Mouse (Mus musculus): Measurements from ENCODE around the gene Wfdc16. TPM values are rescaled to one million over a fixed set of nuclear protein-coding genes. Genes with fewer than 3 reads are reported as not detected.
"Not testable (repeated sequence)": the region's sequence is repeated elsewhere in the genome, so short reads cannot be mapped to it uniquely, and the experiment has no call there.

The Wfdc16 gene
- total RNA-seq, 2 experiments from 2014 or later, result not detected

DNA sequence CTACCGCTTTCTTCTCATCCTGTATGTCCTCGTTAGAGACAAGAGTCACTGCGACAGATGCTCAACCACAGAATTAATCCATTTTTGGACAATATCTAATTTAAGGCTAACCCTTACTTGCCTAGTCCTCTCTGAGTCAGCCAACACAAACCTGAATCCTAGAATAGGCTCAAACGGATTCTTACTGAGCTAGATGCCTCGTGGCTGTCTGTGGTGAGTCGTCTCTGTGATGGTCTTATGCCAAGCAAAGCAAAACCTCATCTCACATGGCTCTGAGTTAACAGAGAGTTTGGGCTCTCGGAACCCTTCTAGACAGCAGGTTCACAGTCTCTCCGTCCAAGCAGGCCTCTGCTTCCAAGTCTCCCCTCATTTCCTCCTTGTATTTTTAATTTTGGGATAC is 34.2 kb downstream of the Wfdc16 start:
- ATAC-seq (replicated peaks; ENCODE audit: low FRiP score, poor library complexity, severe bottlenecking), result no peak

DNA sequence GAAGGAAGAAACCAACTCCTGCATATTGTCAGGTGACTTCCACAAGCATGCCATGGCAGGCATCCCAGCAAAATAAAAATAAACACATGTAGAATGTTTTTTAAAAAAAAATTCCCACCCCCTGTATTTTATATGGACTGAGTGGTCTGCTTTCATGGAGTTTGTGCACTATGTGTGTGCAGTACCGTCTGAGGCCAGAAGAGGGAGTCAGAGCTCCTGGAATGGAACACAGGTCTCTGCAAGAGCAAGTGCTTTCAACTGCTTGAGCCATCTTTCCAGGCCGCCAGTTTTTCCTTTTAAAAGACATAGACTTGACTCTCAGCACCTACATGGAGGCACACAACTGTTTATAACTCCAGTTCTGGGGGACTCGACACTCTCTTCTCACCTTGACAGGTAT is 35.1 kb downstream of the Wfdc16 start:
- ATAC-seq (replicated peaks; ENCODE audit: low FRiP score, poor library complexity, severe bottlenecking), result no peak

DNA sequence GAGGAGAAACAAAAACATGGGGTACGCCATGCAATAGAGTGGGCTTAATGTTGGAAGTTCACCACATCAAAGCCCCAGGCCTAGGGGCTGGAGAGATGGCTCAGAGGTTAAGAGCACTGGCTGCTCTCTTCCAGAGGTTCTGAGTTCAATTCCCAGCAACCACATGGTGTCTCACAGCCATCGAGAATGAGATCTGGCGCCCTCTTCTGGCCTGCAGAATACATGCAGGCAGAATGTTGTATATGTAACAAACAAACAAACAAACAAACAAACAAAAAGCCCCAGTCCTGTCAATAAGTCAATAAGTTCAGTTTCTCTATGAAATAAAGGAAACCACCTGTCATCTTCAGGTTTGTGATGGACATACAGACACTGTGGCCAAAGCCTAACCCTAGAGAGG is 38.4 kb downstream of the Wfdc16 start:
- no peak for ATAC-seq (replicated peaks; ENCODE audit: low FRiP score, poor library complexity, severe bottlenecking)

DNA sequence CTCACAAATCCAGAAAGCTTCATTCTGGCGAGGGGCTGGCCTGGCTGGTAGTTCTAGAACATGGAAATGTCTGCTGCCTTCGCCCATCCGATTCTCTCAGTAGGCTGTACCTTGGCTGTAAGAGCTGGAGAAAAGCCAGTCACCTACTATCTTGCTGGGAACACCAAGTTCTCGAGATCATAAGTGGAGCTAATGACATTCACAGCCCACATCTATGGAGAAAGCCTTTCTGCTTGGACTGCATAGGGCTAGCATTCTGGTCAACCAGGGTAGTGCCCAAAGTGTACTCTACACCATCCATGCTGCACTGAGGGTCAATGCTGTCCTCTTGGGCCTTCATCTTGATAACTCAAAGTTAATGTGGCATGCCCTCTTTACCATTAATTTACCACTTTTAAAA is 45.1 kb downstream of the Wfdc16 start, which contains the start of gene Eppin:
Gene Eppin, minus strand, starts transcription at position 101 of the 400 bp plus-strand sequence.
- no peak for ATAC-seq (replicated peaks; ENCODE audit: low FRiP score, poor library complexity, severe bottlenecking)

DNA sequence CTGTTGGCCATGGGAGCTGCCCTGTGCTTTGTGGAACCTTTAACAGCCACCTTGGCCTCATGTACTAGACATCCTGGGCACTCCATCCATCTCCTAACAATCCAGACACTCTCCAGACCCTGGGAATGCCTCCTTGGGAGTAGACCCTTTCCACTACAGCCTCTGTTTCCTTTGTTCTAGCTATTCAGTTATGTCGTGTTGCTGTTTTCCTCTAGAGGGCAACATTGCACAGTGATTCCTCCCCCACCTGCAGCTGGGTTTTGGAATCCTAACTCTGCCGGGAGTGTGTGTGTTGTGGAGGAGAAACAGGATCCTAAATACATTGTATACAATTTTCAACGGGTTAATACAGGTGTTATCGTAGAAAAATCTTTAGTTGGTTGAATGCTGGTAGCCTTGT is 46.6 kb downstream of the Wfdc16 start:
- no peak for ATAC-seq (replicated peaks; ENCODE audit: low FRiP score, poor library complexity, severe bottlenecking)

DNA sequence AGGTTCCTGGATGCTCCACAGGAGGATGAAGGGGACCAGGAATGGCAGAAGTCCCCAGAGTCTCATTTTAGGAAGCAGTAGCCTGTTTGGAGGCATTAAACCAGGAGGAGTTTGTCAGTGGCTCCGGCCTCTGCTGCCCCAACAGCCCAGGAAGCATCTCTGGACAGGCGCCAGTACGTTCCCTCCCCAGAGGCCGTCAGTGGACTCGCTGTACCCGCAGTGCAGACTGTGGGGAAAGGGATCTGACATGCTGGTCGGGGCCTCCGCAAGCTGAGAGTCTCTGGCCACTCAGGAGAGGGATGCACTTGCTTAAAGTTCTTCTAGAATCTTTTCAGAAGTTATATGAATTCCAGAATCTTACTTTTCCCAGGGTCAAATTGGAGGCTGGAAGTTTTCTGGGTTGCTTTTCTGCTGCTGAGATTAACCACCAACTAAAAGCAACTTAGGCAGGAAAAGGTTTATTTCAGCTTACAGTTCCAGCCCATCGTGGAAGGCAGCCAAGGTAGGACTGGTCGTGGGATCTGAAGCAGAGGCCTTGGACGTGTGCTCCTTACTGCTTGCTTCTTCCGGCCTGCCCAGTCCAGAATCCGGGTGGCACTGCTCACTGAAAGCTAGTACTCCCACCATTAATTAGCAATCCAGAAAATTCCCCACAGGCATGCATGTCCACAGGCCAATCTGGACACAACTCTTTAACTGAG is 53.4 kb downstream of the Wfdc16 start, which contains the start of gene Wfdc6a:
Gene Wfdc6a, minus strand, starts transcription at position 423 of the 701 bp plus-strand sequence.
- not testable (repeated sequence) for ATAC-seq (replicated peaks; ENCODE audit: low FRiP score, poor library complexity, severe bottlenecking)

Other genes with a start within 250 kb of the Wfdc16 start
Only the 30 nearest of the 34 such genes appear.
- gene Sdc4, start 194.9 kb downstream of the Wfdc16 start, total RNA-seq (2015; ENCODE audit: low replicate concordance), result 2.5 and 7.2 TPM in 2 replicates
- gene Sdc4, start 194.9 kb downstream of the Wfdc16 start, total RNA-seq (2017; ENCODE audit: low replicate concordance), result 5.7 and 7.2 TPM in 2 replicates
- gene Sys1, start 181.8 kb downstream of the Wfdc16 start, total RNA-seq (2015; ENCODE audit: low replicate concordance), result 8.8 and 10.8 TPM in 2 replicates
- 3.1 and 5.3 TPM in 2 replicates for gene Sys1, start 181.8 kb downstream of the Wfdc16 start, total RNA-seq (2017; ENCODE audit: low replicate concordance)
- gene Gm20458, start 177.8 kb downstream of the Wfdc16 start, total RNA-seq (2015; ENCODE audit: low replicate concordance), result not detected in 2 replicates
- gene Gm20458, start 177.8 kb downstream of the Wfdc16 start, total RNA-seq (2017; ENCODE audit: low replicate concordance), result not detected in 2 replicates
- gene Trp53tg5, start 165.1 kb downstream of the Wfdc16 start, total RNA-seq (2015; ENCODE audit: low replicate concordance), result not detected in 2 replicates
- gene Trp53tg5, start 165.1 kb downstream of the Wfdc16 start, total RNA-seq (2017; ENCODE audit: low replicate concordance), result not detected in 2 replicates
- 6.3 TPM in 1 of 2 replicates, not detected in the other for gene Dbndd2, start 152.7 kb downstream of the Wfdc16 start, total RNA-seq (2015; ENCODE audit: low replicate concordance)
- gene Dbndd2, start 152.7 kb downstream of the Wfdc16 start, total RNA-seq (2017; ENCODE audit: low replicate concordance), result 0.61 TPM in 1 of 2 replicates, not detected in the other
- 18.0 and 22.7 TPM in 2 replicates for gene Pigt, start 141.3 kb downstream of the Wfdc16 start, total RNA-seq (2015; ENCODE audit: low replicate concordance)
- gene Pigt, start 141.3 kb downstream of the Wfdc16 start, total RNA-seq (2017; ENCODE audit: low replicate concordance), result 7.7 and 26.9 TPM in 2 replicates
- gene Wfdc2, start 76.4 kb downstream of the Wfdc16 start, total RNA-seq (2015; ENCODE audit: low replicate concordance), result not detected in 2 replicates
- gene Wfdc2, start 76.4 kb downstream of the Wfdc16 start, total RNA-seq (2017; ENCODE audit: low replicate concordance), result not detected in 2 replicates
- gene Spint3, start 65.3 kb downstream of the Wfdc16 start, total RNA-seq (2015; ENCODE audit: low replicate concordance), result not detected in 2 replicates
- not detected in 2 replicates for gene Spint3, start 65.3 kb downstream of the Wfdc16 start, total RNA-seq (2017; ENCODE audit: low replicate concordance)
- gene Wfdc6a, start 53.3 kb downstream of the Wfdc16 start, total RNA-seq (2015; ENCODE audit: low replicate concordance), result not detected in 2 replicates
- gene Wfdc6a, start 53.3 kb downstream of the Wfdc16 start, total RNA-seq (2017; ENCODE audit: low replicate concordance), result not detected in 2 replicates
- gene Eppin, start 45.2 kb downstream of the Wfdc16 start, total RNA-seq (2015; ENCODE audit: low replicate concordance), result not detected in 2 replicates
- not detected in 2 replicates for gene Eppin, start 45.2 kb downstream of the Wfdc16 start, total RNA-seq (2017; ENCODE audit: low replicate concordance)
- gene Wfdc6b, start 25.3 kb downstream of the Wfdc16 start, total RNA-seq (2015; ENCODE audit: low replicate concordance), result not detected in 2 replicates
- gene Wfdc6b, start 25.3 kb downstream of the Wfdc16 start, total RNA-seq (2017; ENCODE audit: low replicate concordance), result not detected in 2 replicates
- gene Wfdc8, start 25.2 kb downstream of the Wfdc16 start, total RNA-seq (2015; ENCODE audit: low replicate concordance), result not detected in 2 replicates
- not detected in 2 replicates for gene Wfdc8, start 25.2 kb downstream of the Wfdc16 start, total RNA-seq (2017; ENCODE audit: low replicate concordance)
- gene Wfdc10, start 17.2 kb upstream of the Wfdc16 start, total RNA-seq (2015; ENCODE audit: low replicate concordance), result not detected in 2 replicates
- gene Wfdc10, start 17.2 kb upstream of the Wfdc16 start, total RNA-seq (2017; ENCODE audit: low replicate concordance), result not detected in 2 replicates
- gene Wfdc9, start 17.8 kb upstream of the Wfdc16 start, total RNA-seq (2015; ENCODE audit: low replicate concordance), result not detected in 2 replicates
- not detected in 2 replicates for gene Wfdc9, start 17.8 kb upstream of the Wfdc16 start, total RNA-seq (2017; ENCODE audit: low replicate concordance)
- not detected in 2 replicates for gene Wfdc11, start 35.3 kb upstream of the Wfdc16 start, total RNA-seq (2015; ENCODE audit: low replicate concordance)
- not detected in 2 replicates for gene Wfdc11, start 35.3 kb upstream of the Wfdc16 start, total RNA-seq (2017; ENCODE audit: low replicate concordance)
- not detected in 2 replicates for gene Wfdc13, start 46.3 kb upstream of the Wfdc16 start, total RNA-seq (2015; ENCODE audit: low replicate concordance)
- not detected in 2 replicates for gene Wfdc13, start 46.3 kb upstream of the Wfdc16 start, total RNA-seq (2017; ENCODE audit: low replicate concordance)
- gene Spint4, start 59.7 kb upstream of the Wfdc16 start, total RNA-seq (2015; ENCODE audit: low replicate concordance), result not detected in 2 replicates
- gene Spint4, start 59.7 kb upstream of the Wfdc16 start, total RNA-seq (2017; ENCODE audit: low replicate concordance), result not detected in 2 replicates
- not detected in 2 replicates for gene Spint5, start 76.5 kb upstream of the Wfdc16 start, total RNA-seq (2015; ENCODE audit: low replicate concordance)
- not detected in 2 replicates for gene Spint5, start 76.5 kb upstream of the Wfdc16 start, total RNA-seq (2017; ENCODE audit: low replicate concordance)
- gene Wfdc3, start 107.1 kb upstream of the Wfdc16 start, total RNA-seq (2015; ENCODE audit: low replicate concordance), result 4.2 and 6.1 TPM in 2 replicates
- gene Wfdc3, start 107.1 kb upstream of the Wfdc16 start, total RNA-seq (2017; ENCODE audit: low replicate concordance), result 2.3 and 2.8 TPM in 2 replicates
- gene Dnttip1, start 107.2 kb upstream of the Wfdc16 start, total RNA-seq (2015; ENCODE audit: low replicate concordance), result 64.6 and 69.2 TPM in 2 replicates
- 44.0 and 58.0 TPM in 2 replicates for gene Dnttip1, start 107.2 kb upstream of the Wfdc16 start, total RNA-seq (2017; ENCODE audit: low replicate concordance)
- 1,168 and 1,264 TPM in 2 replicates for gene Ube2c, start 131.1 kb upstream of the Wfdc16 start, total RNA-seq (2015; ENCODE audit: low replicate concordance)
- 649 and 1,020 TPM in 2 replicates for gene Ube2c, start 131.1 kb upstream of the Wfdc16 start, total RNA-seq (2017; ENCODE audit: low replicate concordance)
- not detected in 2 replicates for gene Tnnc2, start 141.2 kb upstream of the Wfdc16 start, total RNA-seq (2015; ENCODE audit: low replicate concordance)
- gene Tnnc2, start 141.2 kb upstream of the Wfdc16 start, total RNA-seq (2017; ENCODE audit: low replicate concordance), result not detected in 2 replicates
- gene Snx21, start 147.0 kb upstream of the Wfdc16 start, total RNA-seq (2015; ENCODE audit: low replicate concordance), result not detected in 2 replicates
- gene Snx21, start 147.0 kb upstream of the Wfdc16 start, total RNA-seq (2017; ENCODE audit: low replicate concordance), result 0.13 TPM in 1 of 2 replicates, not detected in the other
- gene Acot8, start 166.1 kb upstream of the Wfdc16 start, total RNA-seq (2015; ENCODE audit: low replicate concordance), result 23.8 and 30.6 TPM in 2 replicates
- gene Acot8, start 166.1 kb upstream of the Wfdc16 start, total RNA-seq (2017; ENCODE audit: low replicate concordance), result 33.6 and 58.4 TPM in 2 replicates
- 2.5 and 7.2 TPM in 2 replicates for gene Zswim3, start 166.3 kb upstream of the Wfdc16 start, total RNA-seq (2015; ENCODE audit: low replicate concordance)
- gene Zswim3, start 166.3 kb upstream of the Wfdc16 start, total RNA-seq (2017; ENCODE audit: low replicate concordance), result 1.3 and 2.3 TPM in 2 replicates
- 1.1 and 5.4 TPM in 2 replicates for gene Zswim1, start 183.9 kb upstream of the Wfdc16 start, total RNA-seq (2015; ENCODE audit: low replicate concordance)
- gene Zswim1, start 183.9 kb upstream of the Wfdc16 start, total RNA-seq (2017; ENCODE audit: low replicate concordance), result 0.30 TPM in 1 of 2 replicates, not detected in the other
- not detected in 2 replicates for gene Spata25, start 189.7 kb upstream of the Wfdc16 start, total RNA-seq (2015; ENCODE audit: low replicate concordance)
- gene Spata25, start 189.7 kb upstream of the Wfdc16 start, total RNA-seq (2017; ENCODE audit: low replicate concordance), result not detected in 2 replicates
- 34.0 and 35.3 TPM in 2 replicates for gene Ctsa, start 194.1 kb upstream of the Wfdc16 start, total RNA-seq (2015; ENCODE audit: low replicate concordance)
- gene Ctsa, start 194.1 kb upstream of the Wfdc16 start, total RNA-seq (2017; ENCODE audit: low replicate concordance), result 38.9 and 43.0 TPM in 2 replicates
- not detected in 2 replicates for gene Neurl2, start 194.7 kb upstream of the Wfdc16 start, total RNA-seq (2015; ENCODE audit: low replicate concordance)
- gene Neurl2, start 194.7 kb upstream of the Wfdc16 start, total RNA-seq (2017; ENCODE audit: low replicate concordance), result 1.2 TPM in 1 of 2 replicates, not detected in the other
- 1.3 and 5.0 TPM in 2 replicates for gene Pltp, start 218.9 kb upstream of the Wfdc16 start, total RNA-seq (2015; ENCODE audit: low replicate concordance)
- 0.23 TPM in 1 of 2 replicates, not detected in the other for gene Pltp, start 218.9 kb upstream of the Wfdc16 start, total RNA-seq (2017; ENCODE audit: low replicate concordance)

Data from erythroid progenitor cell, adult 5-6 weeks (primary cell).